Mouse (Mus musculus) bone marrow macrophage, adult 2 months (primary cell): ENCODE measurements around the gene Fbxo44. TPM values are rescaled to one million over a fixed set of nuclear protein-coding genes. Genes with fewer than 3 reads are reported as not detected.

Experiments used
- H3K27ac ChIP-seq: 2 replicates; pipeline ENCODE4 v1.5.1; 2012; ENCODE audit warnings: low read depth, low read length; ENCODE audit not compliant: insufficient read depth
- H3K4me1 ChIP-seq: 2 replicates; pipeline ENCODE4 v1.6.1; 2012; ENCODE audit warnings: low read length; ENCODE audit not compliant: control insufficient read depth, insufficient read depth
- H3K4me3 ChIP-seq: 2 replicates; pipeline ENCODE4 v1.5.1; 2012; ENCODE audit warnings: mild to moderate bottlenecking, low read length, moderate library complexity; ENCODE audit not compliant: insufficient read depth
- CTCF ChIP-seq: IDR thresholded peaks from 2 replicates; pipeline ENCODE4 v1.5.1; 2012; ENCODE audit warnings: low read depth, mild to moderate bottlenecking, low read length, moderate library complexity
- POLR2A ChIP-seq: IDR thresholded peaks from 2 replicates; pipeline ENCODE4 v1.6.1; 2012; ENCODE audit warnings: mild to moderate bottlenecking, low read depth, low read length, borderline replicate concordance
- polyA plus RNA-seq: library from polyadenylated mRNA; stranded (reverse); fragments of >200 nt; gene quantifications from 2 replicates; pipeline ENCODE4 v1.2.4, GENCODE M21; 2012; ENCODE audit not compliant: missing spikeins, insufficient read depth, insufficient read length

The Fbxo44 gene
- polyA plus RNA-seq, 1 experiment: 8.3 TPM

GRCm38 (mm10) chr4:148131497-148132081 lies 28.7 kb downstream of the Fbxo44 start:
- no peak overlapping the region for H3K4me3 ChIP-seq
- no peak overlapping the region for H3K27ac ChIP-seq
- H3K4me1 ChIP-seq: peaks cover 9% of the 10 kb centered on the region
- no peak for TF ChIP-seq POLR2A
- no peak for TF ChIP-seq CTCF

DNA sequence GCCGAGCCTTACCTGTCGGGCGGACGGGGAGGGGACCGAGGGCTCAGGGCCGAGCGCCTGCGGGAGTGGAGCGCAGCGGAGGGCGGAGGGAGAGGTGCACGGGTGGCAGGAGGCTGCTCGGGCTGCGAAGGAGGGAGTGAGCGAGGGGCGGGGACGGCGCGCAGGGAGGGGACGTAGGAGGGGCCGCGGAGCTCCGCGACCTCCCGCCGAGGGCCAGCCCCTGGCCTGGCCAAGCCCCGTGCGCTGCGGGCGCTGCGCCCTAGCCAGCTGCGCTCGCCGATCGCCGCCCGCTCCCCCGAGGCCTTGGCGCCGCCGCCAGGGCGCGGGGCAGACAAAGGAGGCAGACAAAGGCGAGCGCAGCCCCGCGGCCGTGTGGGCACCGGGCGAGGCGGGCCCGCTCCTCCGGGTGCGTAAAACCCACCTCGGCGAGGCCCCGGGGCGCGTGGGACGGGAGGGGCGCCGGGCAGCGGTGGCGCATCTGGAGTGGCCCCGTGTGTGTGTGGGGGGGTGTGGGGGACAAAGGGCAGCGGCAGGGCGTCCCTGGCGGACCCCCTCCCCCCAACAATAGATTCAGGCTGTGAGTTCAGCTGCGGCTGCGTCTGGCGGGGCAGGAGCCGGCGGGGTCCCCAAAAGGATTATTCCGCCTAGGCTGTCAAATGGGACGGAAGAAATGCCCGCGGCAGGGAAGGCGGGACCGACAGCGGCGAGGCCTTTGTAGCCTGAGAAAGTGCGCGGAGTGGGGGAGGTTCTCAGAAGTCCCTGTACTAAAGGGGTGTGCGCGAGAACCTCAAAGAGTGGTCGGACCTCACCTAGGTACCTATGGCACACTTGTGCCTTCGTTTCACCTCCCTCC lies 29.5 kb downstream of the Fbxo44 start, which contains the start of gene Draxin:
Gene Draxin, minus strand, starts transcription at position 138 of the 853 bp plus-strand sequence.
- no peak for TF ChIP-seq CTCF
- no peak for TF ChIP-seq POLR2A
- Histone ChIP-seq H3K4me1 (peaks cover 9% of the 10 kb centered on the region), H3K27ac (no peak within 1 kb of the TSS), H3K4me3 (no peak within 1 kb of the TSS)

DNA sequence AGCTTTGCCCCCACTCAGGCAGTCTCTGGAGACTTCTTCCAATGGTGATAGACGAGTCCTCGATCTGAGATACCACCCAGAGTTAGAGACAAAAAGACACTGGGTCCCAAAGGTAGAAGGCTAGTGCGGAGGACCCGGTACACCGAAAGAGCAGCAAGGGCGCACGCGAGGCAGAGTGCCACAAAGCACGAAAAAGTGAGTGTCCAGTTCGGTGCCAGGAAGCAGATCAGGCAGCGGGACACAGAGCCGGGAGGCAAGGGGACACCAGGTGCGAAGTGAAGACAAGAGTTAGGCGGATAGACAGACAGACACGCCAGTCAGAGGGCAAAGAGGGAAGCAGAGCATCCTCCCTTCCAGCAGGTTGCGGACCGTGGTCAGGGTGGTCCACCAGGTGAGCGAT lies 30.1 kb downstream of the Fbxo44 start, which contains the start of gene Mad2l2:
Gene Mad2l2, plus strand, starts transcription at position 252 of the 400 bp plus-strand sequence.
- Histone ChIP-seq H3K27ac (no peak within 1 kb of the TSS), H3K4me3 (no peak within 1 kb of the TSS), H3K4me1 (peaks cover 9% of the 10 kb centered on the region)
- TF ChIP-seq CTCF (no peak), POLR2A (no peak)

DNA sequence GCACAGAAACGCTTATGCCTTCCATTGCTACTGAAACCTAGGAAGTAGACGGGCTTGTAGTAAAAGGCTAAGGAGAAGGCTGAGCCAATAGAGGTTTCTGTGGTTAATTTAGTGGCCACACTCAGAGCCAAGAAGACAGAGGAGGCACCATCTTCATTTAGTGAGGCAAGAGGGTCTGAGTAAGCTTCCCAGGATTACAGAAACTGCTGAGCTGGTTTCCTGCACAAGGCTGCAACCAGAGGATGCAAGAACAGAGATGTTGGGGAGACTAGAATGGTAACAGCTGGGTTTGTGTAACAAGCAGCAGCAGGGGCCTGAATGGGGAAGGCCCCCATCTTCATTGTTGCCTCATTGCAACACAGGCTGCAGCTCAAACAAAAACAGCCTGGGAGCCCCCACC lies 31.6 kb downstream of the Fbxo44 start:
- peaks cover 9% of the 10 kb centered on the region for H3K4me1 ChIP-seq
- TF ChIP-seq POLR2A (no peak), CTCF (no peak)
- H3K27ac ChIP-seq: no peak overlapping the region
- H3K4me3 ChIP-seq: no peak overlapping the region

GRCm38 (mm10) chr4:148128241-148128640 lies 32.0 kb downstream of the Fbxo44 start:
- Histone ChIP-seq H3K27ac (no peak overlapping the region), H3K4me1 (peaks cover 9% of the 10 kb centered on the region), H3K4me3 (no peak overlapping the region)
- TF ChIP-seq POLR2A: no peak
- no peak for TF ChIP-seq CTCF

- Histone ChIP-seq H3K4me1 (no peaks in the 10 kb centered on the region), H3K27ac (no peak overlapping the region), H3K4me3 (no peak overlapping the region)
- TF ChIP-seq POLR2A (no peak), CTCF (no peak)
These were observed 37.6 kb downstream of the Fbxo44 start for GRCm38 (mm10) chr4:148122694-148123066.

- no peak overlapping the region for H3K27ac ChIP-seq
- H3K4me1 ChIP-seq: no peaks in the 10 kb centered on the region
- TF ChIP-seq CTCF (no peak), POLR2A (no peak)
- no peak overlapping the region for H3K4me3 ChIP-seq
These were observed 38.1 kb downstream of the Fbxo44 start for GRCm38 (mm10) chr4:148121982-148122693.

DNA sequence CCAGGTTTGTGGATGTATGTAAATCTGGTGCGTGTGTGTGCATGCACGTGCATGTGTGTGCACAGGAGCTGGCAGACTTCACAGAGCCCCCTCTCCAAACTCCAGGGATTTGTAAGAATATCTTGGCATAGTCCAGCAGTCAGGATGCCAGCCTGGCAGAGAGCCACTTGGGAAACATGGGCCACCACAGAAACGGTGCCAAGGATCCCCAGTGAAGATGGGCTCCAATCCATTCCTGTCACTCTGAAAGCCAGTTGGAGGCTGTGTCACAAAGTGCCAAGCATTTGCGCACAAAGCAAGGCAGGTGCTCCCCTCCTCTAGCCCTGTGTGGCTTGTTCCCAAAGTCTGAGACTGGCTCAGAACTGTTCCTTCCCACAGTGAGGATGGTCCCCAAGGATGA lies 38.9 kb downstream of the Fbxo44 start:
- Histone ChIP-seq H3K4me1 (no peaks in the 10 kb centered on the region), H3K4me3 (no peak overlapping the region), H3K27ac (no peak overlapping the region)
- TF ChIP-seq CTCF (no peak), POLR2A (no peak)

GRCm38 (mm10) chr4:148120555-148120954 lies 39.7 kb downstream of the Fbxo44 start:
- no peaks in the 10 kb centered on the region for H3K4me1 ChIP-seq
- TF ChIP-seq CTCF: no peak
- TF ChIP-seq POLR2A: no peak
- no peak overlapping the region for H3K27ac ChIP-seq
- no peak overlapping the region for H3K4me3 ChIP-seq
